Mouse (Mus musculus) intestine, embryonic 16.5 days (tissue): ENCODE results near the gene Lmo2. TPM values are rescaled to one million over a fixed set of nuclear protein-coding genes. Genes with fewer than 3 reads are reported as not detected.
"Not testable (repeated sequence)": the region's sequence is repeated elsewhere in the genome, so short reads cannot be mapped to it uniquely, and the experiment has no call there.

Experiments
- ATAC-seq: fragments of 200-750 bp; cut with Nextera tagmentation; 2 replicates; pipeline ENCODE4 v1.8.0; 2017; ENCODE audit warnings: moderate TSS enrichment, moderate library complexity
- H3K27ac ChIP-seq: fragments of 300-500 bp; sonication (generic); 2 replicates; pipeline ENCODE4 v1.5.1; 2014; ENCODE audit warnings: mild to moderate bottlenecking, low read length
- H3K27me3 ChIP-seq: fragments of 300-500 bp; sonication (generic); replicated peaks from 2 replicates; pipeline ENCODE4 v1.6.1; 2014; ENCODE audit warnings: low read length, control low read depth, mixed read lengths; ENCODE audit not compliant: control insufficient read depth, insufficient read depth
- H3K36me3 ChIP-seq: fragments of 300-500 bp; sonication (generic); 2 replicates; pipeline ENCODE4 v1.6.1; 2014; ENCODE audit warnings: low read length, control low read depth; ENCODE audit not compliant: control insufficient read depth, insufficient read depth
- H3K4me1 ChIP-seq: fragments of 300-500 bp; sonication (generic); 2 replicates; pipeline ENCODE4 v1.6.1; 2014; ENCODE audit warnings: low read length, control low read depth, mixed read lengths; ENCODE audit not compliant: control insufficient read depth, insufficient read depth
- H3K4me2 ChIP-seq: fragments of 300-500 bp; sonication (generic); 2 replicates; pipeline ENCODE4 v1.6.1; 2014; ENCODE audit warnings: low read depth, low read length, control low read depth
- H3K4me3 ChIP-seq: fragments of 300-500 bp; sonication (generic); 2 replicates; pipeline ENCODE4 v1.5.1; 2014; ENCODE audit warnings: mild to moderate bottlenecking, low read length
- H3K9ac ChIP-seq: fragments of 300-500 bp; sonication (generic); 2 replicates; pipeline ENCODE4 v1.6.1; 2014; ENCODE audit warnings: low read depth, low read length
- H3K9me3 ChIP-seq: fragments of 300-500 bp; sonication (generic); 2 replicates; pipeline ENCODE4 v1.6.1; 2016; ENCODE audit warnings: low read length, control low read depth; ENCODE audit not compliant: control insufficient read depth
- WGBS: fragments of 180-500 bp; shearing (Covaris S2); extraction: QIAGEN DNeasy Blood & Tissue Kit; methylation state at CpG from one replicate; pipeline ENCODE4 v1.1.7; 2014; 5-methylcytosine and 5-hydroxymethylcytosine counted together
- polyA plus RNA-seq: library from polyadenylated mRNA; unstranded; fragments of >200 nt; fragmentation: Nextera tagmentation; extraction: Ambion mirVana; gene quantifications from 2 replicates; pipeline ENCODE4 v1.2.1, GENCODE M21; 2015

The Lmo2 gene
- polyA plus RNA-seq, 1 experiment from 2014 or later, result 14.6 TPM

DNA sequence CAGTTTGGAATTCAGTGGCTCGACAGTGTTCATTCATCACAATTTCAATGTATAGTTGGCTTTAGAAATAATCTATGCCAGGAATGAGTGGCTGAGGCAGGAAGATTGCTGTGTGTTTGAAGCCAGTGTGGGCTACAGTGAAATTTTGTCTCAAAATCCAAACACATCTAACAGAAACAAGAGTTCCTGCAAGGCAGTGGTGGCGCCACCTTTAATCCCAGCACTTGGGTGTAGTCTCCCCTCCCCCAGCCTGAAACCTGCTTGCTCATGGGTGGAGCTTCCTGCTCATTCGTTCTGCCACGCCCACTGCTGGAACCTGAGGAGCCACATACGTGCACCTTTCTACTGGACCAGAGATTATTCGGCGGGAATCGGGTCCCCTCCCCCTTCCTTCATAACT, 29.8 kb downstream of the Lmo2 start:
- not testable (repeated sequence) for H3K4me2 ChIP-seq, H3K9ac ChIP-seq, H3K27ac ChIP-seq, H3K4me1 ChIP-seq, ATAC-seq, H3K4me3 ChIP-seq, H3K9me3 ChIP-seq, H3K36me3 ChIP-seq, H3K27me3 ChIP-seq
- 77% methylated on average over 5 of the region's 8 CpGs for WGBS

DNA sequence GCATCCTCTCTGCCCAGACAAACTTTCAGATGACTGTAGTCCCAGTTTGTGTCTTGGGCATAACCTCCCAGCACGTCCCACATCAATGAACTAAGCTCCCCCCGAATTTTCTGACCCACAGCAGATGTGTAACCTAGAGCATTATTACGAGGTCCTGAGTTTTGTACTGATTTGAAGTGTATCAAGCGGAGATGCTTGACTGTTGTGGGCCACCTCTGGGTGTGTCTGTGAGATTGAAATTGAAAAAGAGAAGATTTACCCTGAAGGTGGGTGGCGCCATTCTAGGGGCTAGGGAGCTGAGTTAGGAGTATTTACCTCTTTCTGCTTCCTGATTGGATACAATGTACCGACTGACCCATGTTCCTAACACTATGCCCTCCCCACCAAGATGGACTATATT, 31.9 kb downstream of the Lmo2 start:
- Histone ChIP-seq H3K4me2 (no peak overlapping the region), H3K36me3 (no peaks in the 10 kb centered on the region), H3K27ac (no peak overlapping the region), H3K4me1 (no peaks in the 10 kb centered on the region), H3K9ac (no peak overlapping the region), H3K9me3 (no peaks in the 10 kb centered on the region), H3K27me3 (no peaks in the 10 kb centered on the region), H3K4me3 (no peak overlapping the region)
- WGBS, result 88% methylated on average over 6 of the region's 6 CpGs
- no peak for ATAC-seq

DNA sequence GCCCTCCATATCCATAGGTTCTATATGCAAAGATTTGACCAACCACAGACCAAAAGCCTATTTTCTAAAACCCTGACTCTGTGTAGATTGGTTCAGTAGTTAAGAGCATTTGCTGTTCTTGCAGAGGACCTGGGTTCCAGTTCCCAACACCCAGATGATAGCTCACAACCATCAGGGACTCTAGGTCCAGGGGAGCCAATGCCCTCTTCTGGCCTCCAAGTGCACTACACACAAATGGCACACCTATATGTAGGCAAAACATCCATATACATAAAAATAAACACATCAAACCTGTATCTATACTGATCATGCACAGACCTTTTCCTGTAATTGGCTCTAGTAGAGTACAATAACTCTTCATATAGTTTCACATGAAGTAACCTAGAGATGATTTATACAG, 33.5 kb downstream of the Lmo2 start:
- no peak for ATAC-seq
- H3K27me3 ChIP-seq, result no peaks in the 10 kb centered on the region
- H3K4me2 ChIP-seq, result no peak overlapping the region
- no peak overlapping the region for H3K9ac ChIP-seq
- no peaks in the 10 kb centered on the region for H3K36me3 ChIP-seq
- no peaks in the 10 kb centered on the region for H3K4me1 ChIP-seq
- no peaks in the 10 kb centered on the region for H3K9me3 ChIP-seq
- no peak overlapping the region for H3K27ac ChIP-seq
- no peak overlapping the region for H3K4me3 ChIP-seq

DNA sequence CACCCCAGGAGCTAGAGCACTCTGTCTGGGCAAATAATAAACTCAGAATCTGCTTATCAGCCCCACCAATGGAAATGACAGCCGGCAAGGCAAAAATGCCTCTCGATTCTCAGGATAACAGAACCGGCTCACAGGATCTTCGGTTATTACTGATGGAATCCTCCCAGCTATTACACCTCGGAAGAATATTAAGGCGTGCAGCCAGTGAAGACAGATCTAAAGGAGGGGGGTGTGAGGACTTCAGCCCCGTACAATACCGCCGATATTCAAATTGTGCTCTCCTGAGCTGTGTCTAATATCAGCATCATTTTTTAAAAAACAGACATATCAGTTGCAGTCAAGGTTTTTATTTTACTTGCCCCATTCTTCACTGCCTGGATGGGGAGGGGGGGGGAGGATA, 34.4 kb downstream of the Lmo2 start:
- H3K4me1 ChIP-seq, result no peaks in the 10 kb centered on the region
- no peaks in the 10 kb centered on the region for H3K27me3 ChIP-seq
- H3K27ac ChIP-seq, result no peak overlapping the region
- H3K4me2 ChIP-seq, result no peak overlapping the region
- H3K9ac ChIP-seq, result no peak overlapping the region
- no peak for ATAC-seq
- H3K4me3 ChIP-seq, result no peak overlapping the region
- no peaks in the 10 kb centered on the region for H3K9me3 ChIP-seq
- H3K36me3 ChIP-seq, result no peaks in the 10 kb centered on the region
- 66% methylated on average over 9 of the region's 9 CpGs for WGBS

DNA sequence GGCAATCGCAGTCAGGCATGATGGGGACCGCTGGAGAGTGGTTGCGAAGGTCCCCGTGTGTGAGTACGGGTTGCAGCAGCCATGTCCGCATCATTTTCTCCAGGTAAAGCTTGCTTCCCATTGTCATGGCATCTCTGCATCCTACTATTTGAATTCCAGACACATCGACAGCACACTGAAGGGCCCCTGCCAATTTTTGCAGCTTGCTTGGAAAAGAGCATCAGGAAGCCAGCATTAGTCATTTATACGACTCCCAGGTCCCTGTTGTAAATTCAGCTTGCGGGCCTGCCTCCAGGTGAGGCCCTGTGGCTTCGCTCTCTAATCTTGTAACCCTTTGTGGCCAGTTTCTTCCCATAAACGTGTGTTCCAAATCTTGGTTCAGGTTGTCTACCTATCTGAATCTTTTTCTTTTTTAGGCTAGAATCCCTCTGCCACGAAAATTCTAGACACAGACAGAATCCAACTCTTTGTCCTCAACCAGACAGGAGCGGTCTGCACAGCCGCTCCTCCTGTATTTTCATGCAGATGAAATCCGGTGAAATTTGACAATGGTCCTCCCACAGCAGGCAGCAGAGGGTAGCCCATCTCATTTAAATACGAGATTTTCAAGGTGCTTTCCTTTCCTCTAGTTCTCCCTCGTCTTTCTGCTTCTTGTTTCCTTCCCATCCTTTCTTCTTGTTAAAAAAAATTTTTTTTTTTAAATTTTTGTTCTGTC, 35.0 kb downstream of the Lmo2 start:
- no peak overlapping the region for H3K27ac ChIP-seq
- H3K4me3 ChIP-seq, result no peak overlapping the region
- H3K36me3 ChIP-seq, result no peaks in the 10 kb centered on the region
- H3K27me3 ChIP-seq, result no peaks in the 10 kb centered on the region
- no peaks in the 10 kb centered on the region for H3K9me3 ChIP-seq
- no peaks in the 10 kb centered on the region for H3K4me1 ChIP-seq
- H3K9ac ChIP-seq, result no peak overlapping the region
- WGBS, result 32% methylated on average over 17 of the region's 17 CpGs
- ATAC-seq, result no peak
- H3K4me2 ChIP-seq, result no peak overlapping the region

DNA sequence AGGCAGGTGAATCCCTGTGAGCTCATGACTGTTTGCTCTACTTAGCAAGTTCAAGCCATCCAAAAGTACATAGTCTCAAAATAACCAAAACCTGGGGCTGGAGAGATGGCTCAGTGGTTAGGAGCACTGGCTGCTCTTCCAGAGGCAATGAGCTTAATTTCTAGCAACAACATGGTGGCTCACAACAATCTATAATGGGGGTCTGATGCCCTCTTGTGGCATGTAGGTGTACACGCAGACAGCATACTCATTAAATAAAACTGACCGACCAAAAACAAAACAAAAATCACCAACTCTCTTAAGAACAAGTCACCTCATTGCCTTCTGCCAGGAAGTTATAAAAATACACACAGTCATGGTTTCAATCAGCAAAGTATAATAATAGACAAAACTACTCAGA, 43.3 kb downstream of the Lmo2 start:
- no peaks in the 10 kb centered on the region for H3K4me1 ChIP-seq
- no peaks in the 10 kb centered on the region for H3K36me3 ChIP-seq
- H3K4me3 ChIP-seq, result no peak overlapping the region
- WGBS, result 28% methylated on average over 2 of the region's 2 CpGs
- no peak overlapping the region for H3K4me2 ChIP-seq
- 0 out of 2 replicates have a peak, but pooled peaks cover 3% of the 10 kb centered on the region for H3K9me3 ChIP-seq
- ATAC-seq, result no peak
- no peak overlapping the region for H3K27ac ChIP-seq
- H3K27me3 ChIP-seq, result no peaks in the 10 kb centered on the region
- H3K9ac ChIP-seq, result no peak overlapping the region

DNA sequence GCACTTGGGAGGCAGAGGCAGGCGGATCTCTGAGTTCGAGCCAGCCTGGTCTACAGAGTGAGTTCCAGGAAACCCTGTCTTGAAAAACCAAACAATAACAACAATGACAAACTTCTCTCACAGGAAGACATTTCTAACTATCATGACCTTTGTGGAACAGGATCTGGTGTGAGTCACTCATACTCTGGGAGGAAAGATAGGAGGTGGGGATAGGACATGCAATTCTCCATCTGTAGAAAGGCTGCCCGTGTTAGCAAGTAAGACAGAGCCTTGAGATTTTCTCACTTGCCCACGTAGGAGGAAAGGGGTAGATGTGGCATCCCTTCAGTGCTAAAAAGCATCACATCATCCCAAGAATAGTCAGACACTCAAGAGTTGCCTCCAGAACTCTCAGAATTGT, 44.1 kb downstream of the Lmo2 start:
- H3K4me1 ChIP-seq, result no peaks in the 10 kb centered on the region
- ATAC-seq, result no peak
- H3K9ac ChIP-seq, result no peak overlapping the region
- H3K36me3 ChIP-seq, result no peaks in the 10 kb centered on the region
- H3K4me3 ChIP-seq, result no peak overlapping the region
- no peaks in the 10 kb centered on the region for H3K27me3 ChIP-seq
- H3K4me2 ChIP-seq, result no peak overlapping the region
- 78% methylated on average over 4 of the region's 4 CpGs for WGBS
- H3K9me3 ChIP-seq, result 0 out of 2 replicates have a peak, but pooled peaks cover 3% of the 10 kb centered on the region
- H3K27ac ChIP-seq, result no peak overlapping the region

DNA sequence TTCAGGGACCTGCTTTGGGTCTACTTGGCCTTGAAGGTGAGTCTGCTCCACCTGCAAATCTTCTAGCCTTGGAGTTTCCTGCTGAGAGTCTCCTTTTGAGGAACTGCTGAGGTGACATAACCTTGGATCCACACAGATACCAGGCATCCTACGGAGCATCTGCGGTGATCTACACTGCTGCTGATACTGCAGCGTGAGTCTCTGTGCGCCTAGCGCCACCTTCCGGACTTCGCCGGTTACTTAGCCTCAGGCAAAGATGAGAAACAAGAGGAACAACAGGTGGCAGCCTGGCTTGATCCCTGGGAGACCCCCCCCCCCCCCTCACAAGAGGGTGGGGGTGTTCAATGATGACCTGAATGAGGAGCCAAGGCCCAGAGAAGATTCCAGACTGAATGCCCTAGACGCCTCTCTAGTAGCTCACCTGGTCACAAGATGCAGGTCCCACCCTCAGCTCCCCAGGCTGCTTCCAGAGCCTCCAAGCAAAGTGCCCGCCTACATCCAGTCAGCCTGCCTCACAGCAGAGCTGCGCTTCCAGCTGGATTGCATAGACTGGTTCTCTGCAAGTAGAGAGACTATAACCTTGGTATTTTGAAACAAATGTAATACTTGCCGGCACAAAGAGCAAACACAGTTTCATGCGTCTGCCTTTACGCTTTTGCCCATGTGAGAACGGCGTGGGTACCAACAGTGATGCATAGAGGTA, 45.1 kb downstream of the Lmo2 start:
- ATAC-seq, result no peak
- no peaks in the 10 kb centered on the region for H3K36me3 ChIP-seq
- WGBS, result 33% methylated on average over 16 of the region's 16 CpGs

DNA sequence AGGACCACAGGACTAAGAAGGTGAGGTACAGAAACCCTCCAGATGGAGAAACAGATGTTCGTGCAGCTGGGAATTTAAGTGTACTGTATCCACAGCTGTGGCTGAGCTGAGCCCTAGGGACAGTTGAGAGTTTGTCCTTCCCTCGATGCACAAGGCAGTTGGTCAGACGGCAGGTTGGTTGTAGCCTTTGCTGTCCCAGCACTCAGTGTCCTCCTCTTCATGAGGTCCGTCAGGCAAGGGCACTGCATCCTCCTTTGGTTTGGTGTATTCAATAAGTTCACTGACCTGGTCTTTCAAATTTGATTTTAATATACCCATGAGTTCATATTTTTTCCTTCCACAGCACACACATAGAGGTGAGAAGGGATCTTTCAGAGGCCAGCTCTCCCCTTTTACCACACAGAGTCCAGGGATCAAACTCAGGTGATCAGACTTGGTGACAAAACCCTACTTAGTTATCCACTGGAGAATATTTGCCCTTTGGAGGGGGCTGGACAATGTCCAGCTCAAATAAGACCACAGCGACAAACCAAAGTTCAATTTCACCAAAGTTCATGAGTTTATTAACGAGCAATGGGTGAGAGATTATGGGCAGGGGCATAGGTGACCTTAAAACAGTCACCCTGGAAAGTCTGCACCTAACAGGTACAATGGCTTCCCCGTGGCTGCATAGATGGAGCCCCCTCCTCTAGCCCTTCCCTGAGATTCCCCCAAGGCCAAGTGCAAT, 50.2 kb downstream of the Lmo2 start:
- ATAC-seq, result no peak
- WGBS, result 78% methylated on average over 7 of the region's 7 CpGs
- H3K36me3 ChIP-seq, result no peaks in the 10 kb centered on the region
- H3K4me1 ChIP-seq, result no peaks in the 10 kb centered on the region
- no peak overlapping the region for H3K4me2 ChIP-seq
- H3K4me3 ChIP-seq, result no peak overlapping the region
- no peaks in the 10 kb centered on the region for H3K9me3 ChIP-seq
- H3K9ac ChIP-seq, result no peak overlapping the region
- no peak overlapping the region for H3K27ac ChIP-seq
- no peaks in the 10 kb centered on the region for H3K27me3 ChIP-seq

More for the DNA sequence above, 45.1 kb downstream of the Lmo2 start:
- no peak overlapping the region for H3K27ac ChIP-seq
- no peak overlapping the region for H3K4me3 ChIP-seq
- no peaks in the 10 kb centered on the region for H3K27me3 ChIP-seq
- no peak overlapping the region for H3K4me2 ChIP-seq
- H3K9ac ChIP-seq, result no peak overlapping the region
- 0 out of 2 replicates have a peak, but pooled peaks cover 3% of the 10 kb centered on the region for H3K9me3 ChIP-seq
- no peaks in the 10 kb centered on the region for H3K4me1 ChIP-seq
